Mouse (Mus musculus) limb, embryonic 14.5 days (tissue): ENCODE data around the gene H2al2a. TPM values are rescaled to one million over a fixed set of nuclear protein-coding genes. Genes with fewer than 3 reads are reported as not detected.

Experiments
- ATAC-seq: fragments of 200-750 bp; cut with Nextera tagmentation; 2 replicates; pipeline ENCODE4 v1.8.0; 2017; ENCODE audit warnings: low read depth, moderate number of reproducible peaks, moderate TSS enrichment; ENCODE audit not compliant: low FRiP score
- DNase-seq: peaks from one replicate; pipeline ENCODE4 v3.0.0-alpha.2; 2015; ENCODE audit warnings: low spot score
- H3K27ac ChIP-seq: fragments of 300-500 bp; sonication (generic); replicated peaks from 2 replicates; pipeline ENCODE4 v1.5.1; 2014; ENCODE audit warnings: low read depth, mild to moderate bottlenecking, low read length, moderate library complexity, mixed read lengths
- H3K27me3 ChIP-seq: fragments of 300-500 bp; sonication (generic); 2 replicates; pipeline ENCODE4 v1.6.1; 2014; ENCODE audit warnings: low read length, mixed read lengths; ENCODE audit not compliant: control insufficient read depth, insufficient read depth
- H3K36me3 ChIP-seq: fragments of 300-500 bp; sonication (generic); 2 replicates; pipeline ENCODE4 v1.6.1; 2014; ENCODE audit warnings: mild to moderate bottlenecking, low read length, moderate library complexity, mixed read lengths; ENCODE audit not compliant: control insufficient read depth, insufficient read depth
- H3K4me1 ChIP-seq: fragments of 300-500 bp; sonication (generic); 2 replicates; pipeline ENCODE4 v1.6.1; 2014; ENCODE audit warnings: antibody characterized with exemption, low read length, mixed read lengths; ENCODE audit not compliant: control insufficient read depth, insufficient read depth
- H3K4me2 ChIP-seq: fragments of 300-500 bp; sonication (generic); replicated peaks from 2 replicates; pipeline ENCODE4 v1.6.1; 2014; ENCODE audit warnings: low read depth, mild to moderate bottlenecking, low read length, moderate library complexity; ENCODE audit not compliant: severe bottlenecking
- H3K4me3 ChIP-seq: fragments of 300-500 bp; sonication (generic); replicated peaks from 2 replicates; pipeline ENCODE4 v1.5.1; 2014; ENCODE audit warnings: low read length
- H3K9ac ChIP-seq: fragments of 300-500 bp; sonication (generic); 2 replicates; pipeline ENCODE4 v1.6.1; 2014; ENCODE audit warnings: mild to moderate bottlenecking, low read depth, low read length, moderate library complexity; ENCODE audit not compliant: severe bottlenecking
- H3K9me3 ChIP-seq: fragments of 300-500 bp; sonication (generic); 2 replicates; pipeline ENCODE4 v1.6.1; 2016; ENCODE audit warnings: low read length; ENCODE audit not compliant: control insufficient read depth
- POLR2A ChIP-seq: fragments of 200-500 bp; IDR thresholded peaks from 2 replicates; pipeline ENCODE4 v1.8.0; 2012; ENCODE audit warnings: inconsistent platforms, mild to moderate bottlenecking, moderate library complexity, borderline replicate concordance; ENCODE audit not compliant: insufficient read depth, insufficient read length; ENCODE audit errors: extremely low read depth
- WGBS: fragments of 180-500 bp; shearing (Covaris S2); extraction: QIAGEN DNeasy Blood & Tissue Kit; methylation state at CpG from one replicate; pipeline ENCODE4 v1.1.7; 2014; 5-methylcytosine and 5-hydroxymethylcytosine counted together
- polyA plus RNA-seq, 2 experiments: library from polyadenylated mRNA; depleted of rRNA in 1 of 2; stranded (reverse) in 1 of 2; unstranded in 1 of 2; fragments of >200 nt; fragmentation: Nextera tagmentation in 1 of 2; extraction: Ambion mirVana in 1 of 2; gene quantifications; 2 replicates each; pipeline versions ENCODE4 v1.2.1 to v1.2.3; 2012 to 2014

Gene H2al2a
- polyA plus RNA-seq, 2 experiments, result not detected

GRCm38 (mm10) chr2:18026116-18026947, 29.6 kb upstream of the H2al2a start:
- H3K36me3 ChIP-seq, result no peaks in the 10 kb centered on the region
- H3K9me3 ChIP-seq, result no peaks in the 10 kb centered on the region
- H3K4me1 ChIP-seq, result peaks cover 16% of the 10 kb centered on the region
- peak overlapping the region; percentile 98 for H3K4me2 ChIP-seq
- H3K27ac ChIP-seq, result peak overlapping the region; percentile 97
- WGBS, result under 1% methylated on average over 44 of the region's 44 CpGs
- H3K9ac ChIP-seq, result peak overlapping the region; percentile 37
- no peaks in the 10 kb centered on the region for H3K27me3 ChIP-seq
- no peak for TF ChIP-seq POLR2A
- H3K4me3 ChIP-seq, result peak overlapping the region; percentile 59
- ATAC-seq, result peak; percentile 13; the same call in 1 of the 2 replicates
- no peak for DNase-seq

- peaks cover 10% of the 10 kb centered on the region for H3K4me1 ChIP-seq
- no peaks in the 10 kb centered on the region for H3K9me3 ChIP-seq
- H3K27ac ChIP-seq, result peak overlapping the region; percentile 97
- no peaks in the 10 kb centered on the region for H3K27me3 ChIP-seq
- H3K36me3 ChIP-seq, result no peaks in the 10 kb centered on the region
- peak overlapping the region; percentile 59 for H3K4me3 ChIP-seq
- peak overlapping the region; percentile 37 for H3K9ac ChIP-seq
- WGBS, result 4% methylated on average over 14 of the region's 14 CpGs
- no peak for TF ChIP-seq POLR2A
- ATAC-seq (no peak), DNase-seq (no peak)
- H3K4me2 ChIP-seq, result peak overlapping the region; percentile 98
Measured at GRCm38 (mm10) chr2:18025781-18026115, 29.0 kb upstream of the H2al2a start.

GRCm38 (mm10) chr2:18025116-18025515, 28.4 kb upstream of the H2al2a start:
- no peak for DNase-seq
- no peak for TF ChIP-seq POLR2A
- Histone ChIP-seq H3K27ac (no peak overlapping the region), H3K4me3 (peak overlapping the region; percentile 59; the same call in 1 of the 2 replicates), H3K9me3 (no peaks in the 10 kb centered on the region), H3K4me1 (peaks cover 10% of the 10 kb centered on the region), H3K27me3 (no peaks in the 10 kb centered on the region), H3K36me3 (no peaks in the 10 kb centered on the region), H3K9ac (no peak overlapping the region), H3K4me2 (peak overlapping the region; percentile 98; the same call in 1 of the 2 replicates)
- WGBS, result 62% methylated on average over 5 of the region's 5 CpGs
- ATAC-seq, result no peak

- Histone ChIP-seq H3K9ac (no peak overlapping the region), H3K4me1 (peaks cover 10% of the 10 kb centered on the region), H3K9me3 (no peaks in the 10 kb centered on the region), H3K36me3 (no peaks in the 10 kb centered on the region), H3K27ac (no peak overlapping the region), H3K27me3 (no peaks in the 10 kb centered on the region), H3K4me3 (no peak overlapping the region), H3K4me2 (no peak overlapping the region)
- DNase-seq (no peak), ATAC-seq (no peak)
- no peak for TF ChIP-seq POLR2A
- WGBS, result 56% methylated on average over 1 of the region's 1 CpGs
Measured at GRCm38 (mm10) chr2:18022886-18023285, 26.1 kb upstream of the H2al2a start.

DNA sequence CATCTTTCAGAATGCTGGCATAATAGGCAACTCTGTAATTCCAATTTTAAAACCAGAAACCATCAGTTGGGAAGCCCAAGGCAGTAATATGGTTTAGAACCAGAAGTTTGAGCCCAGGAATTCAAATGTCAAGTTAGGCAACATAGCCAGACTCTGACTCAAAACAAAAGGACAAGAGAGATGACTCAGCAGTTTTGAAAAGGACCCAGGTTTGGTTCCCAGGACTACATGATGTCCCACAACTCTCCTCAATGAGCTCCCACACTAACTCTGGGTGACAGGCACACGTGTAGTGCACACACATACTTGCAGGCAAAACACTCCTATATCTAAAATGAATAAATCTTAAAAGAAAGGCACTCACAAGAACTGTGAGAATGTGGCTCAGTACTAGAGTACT, 22.4 kb upstream of the H2al2a start:
- Histone ChIP-seq H3K4me3 (no peak overlapping the region), H3K36me3 (no peaks in the 10 kb centered on the region), H3K4me2 (no peak overlapping the region), H3K27ac (no peak overlapping the region), H3K9ac (no peak overlapping the region), H3K9me3 (no peaks in the 10 kb centered on the region), H3K27me3 (no peaks in the 10 kb centered on the region), H3K4me1 (no peaks in the 10 kb centered on the region)
- DNase-seq (no peak), ATAC-seq (no peak)
- 84% methylated on average over 1 of the region's 1 CpGs for WGBS
- no peak for TF ChIP-seq POLR2A
